Mouse (Mus musculus): Measurements from ENCODE around the gene Chadl. TPM values are rescaled to one million over a fixed set of nuclear protein-coding genes. Genes with fewer than 3 reads are reported as not detected.

Gene Chadl
- polyA plus RNA-seq (2014; fragmentation: Illumina TruSeq; extraction: RNeasy Lipid Tissue Mini Kit (QIAGEN cat#74804); ENCODE audit: low read depth, low replicate concordance), result not detected

GRCm38 (mm10) chr15:81697175-81697574 is at the start of gene Chadl:
Gene Chadl (minus strand): TSS chr15:81697287.

GRCm38 (mm10) chr15:81744992-81745600 is 48.0 kb upstream of the Chadl start, which contains the start of the genes Zc3h7b and Rangap1:
Gene Zc3h7b (plus strand): TSS chr15:81745057.
Gene Rangap1 (minus strand): TSS chr15:81745530.

GRCm38 (mm10) chr15:81663697-81664561 is 33.2 kb downstream of the Chadl start, which contains the start of gene L3mbtl2:
Gene L3mbtl2 (plus strand): TSS chr15:81663889.

Other genes starting within 250 kb of the Chadl start
- 120 TPM for gene Rbx1, start 231.0 kb downstream of the Chadl start, polyA plus RNA-seq (2014; fragmentation: Illumina TruSeq; extraction: RNeasy Lipid Tissue Mini Kit (QIAGEN cat#74804); ENCODE audit: low read depth, low replicate concordance)
- 78.9 TPM for gene Ep300, start 111.9 kb downstream of the Chadl start, polyA plus RNA-seq (2014; fragmentation: Illumina TruSeq; extraction: RNeasy Lipid Tissue Mini Kit (QIAGEN cat#74804); ENCODE audit: low read depth, low replicate concordance)
- gene L3mbtl2, start 33.4 kb downstream of the Chadl start, polyA plus RNA-seq (2014; fragmentation: Illumina TruSeq; extraction: RNeasy Lipid Tissue Mini Kit (QIAGEN cat#74804); ENCODE audit: low read depth, low replicate concordance), result 1.6 TPM
- 17.0 TPM for gene Zc3h7b, start 47.8 kb upstream of the Chadl start, polyA plus RNA-seq (2014; fragmentation: Illumina TruSeq; extraction: RNeasy Lipid Tissue Mini Kit (QIAGEN cat#74804); ENCODE audit: low read depth, low replicate concordance)
- 7.4 TPM for gene Rangap1, start 48.2 kb upstream of the Chadl start, polyA plus RNA-seq (2014; fragmentation: Illumina TruSeq; extraction: RNeasy Lipid Tissue Mini Kit (QIAGEN cat#74804); ENCODE audit: low read depth, low replicate concordance)
- gene Tef, start 105.1 kb upstream of the Chadl start, polyA plus RNA-seq (2014; fragmentation: Illumina TruSeq; extraction: RNeasy Lipid Tissue Mini Kit (QIAGEN cat#74804); ENCODE audit: low read depth, low replicate concordance), result 21.1 TPM
- gene Tob2, start 161.5 kb upstream of the Chadl start, polyA plus RNA-seq (2014; fragmentation: Illumina TruSeq; extraction: RNeasy Lipid Tissue Mini Kit (QIAGEN cat#74804); ENCODE audit: low read depth, low replicate concordance), result 15.7 TPM
- 20.7 TPM for gene Phf5a, start 174.6 kb upstream of the Chadl start, polyA plus RNA-seq (2014; fragmentation: Illumina TruSeq; extraction: RNeasy Lipid Tissue Mini Kit (QIAGEN cat#74804); ENCODE audit: low read depth, low replicate concordance)
- gene Aco2, start 175.0 kb upstream of the Chadl start, polyA plus RNA-seq (2014; fragmentation: Illumina TruSeq; extraction: RNeasy Lipid Tissue Mini Kit (QIAGEN cat#74804); ENCODE audit: low read depth, low replicate concordance), result 113 TPM
- gene Polr3h, start 229.0 kb upstream of the Chadl start, polyA plus RNA-seq (2014; fragmentation: Illumina TruSeq; extraction: RNeasy Lipid Tissue Mini Kit (QIAGEN cat#74804); ENCODE audit: low read depth, low replicate concordance), result 3.6 TPM
- gene Csdc2, start 239.5 kb upstream of the Chadl start, polyA plus RNA-seq (2014; fragmentation: Illumina TruSeq; extraction: RNeasy Lipid Tissue Mini Kit (QIAGEN cat#74804); ENCODE audit: low read depth, low replicate concordance), result 0.52 TPM